Mouse (Mus musculus) spleen, postnatal 10 days (tissue): ENCODE measurements around the gene Olfr1320.

ENCODE experiments used
- DNase-seq, 2 experiments: peaks; one replicate each; pipeline ENCODE4 v3.0.0; 2021 to 2022; ENCODE audit warnings: low spot score in 2 of 2

Olfr1320 gene

GRCm38 (mm10) chrX:49672033-49672432 lies at the start of gene Olfr1320:
TSS of gene Olfr1320 (plus strand) at chrX:49672333.
- no peak for DNase-seq

DNA sequence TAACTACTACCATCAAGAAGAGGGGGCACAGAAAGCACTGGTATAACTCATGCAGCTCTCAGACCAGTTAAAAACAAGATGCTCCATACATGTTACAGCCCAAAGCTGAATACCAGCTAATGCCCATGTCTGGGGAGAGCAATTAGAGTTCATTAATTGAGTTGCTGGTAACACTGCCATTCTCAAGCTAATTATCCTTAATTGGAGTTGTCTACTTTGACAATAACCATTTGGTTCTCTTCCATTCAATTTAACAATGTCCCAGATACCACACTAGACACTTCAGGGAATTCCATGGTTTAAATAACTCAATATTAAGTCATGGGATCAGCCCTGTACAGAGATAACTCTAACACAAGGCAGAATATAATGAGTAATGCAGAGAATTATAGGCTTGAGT lies 44.6 kb upstream of the Olfr1320 start:
- no peak for DNase-seq

DNA sequence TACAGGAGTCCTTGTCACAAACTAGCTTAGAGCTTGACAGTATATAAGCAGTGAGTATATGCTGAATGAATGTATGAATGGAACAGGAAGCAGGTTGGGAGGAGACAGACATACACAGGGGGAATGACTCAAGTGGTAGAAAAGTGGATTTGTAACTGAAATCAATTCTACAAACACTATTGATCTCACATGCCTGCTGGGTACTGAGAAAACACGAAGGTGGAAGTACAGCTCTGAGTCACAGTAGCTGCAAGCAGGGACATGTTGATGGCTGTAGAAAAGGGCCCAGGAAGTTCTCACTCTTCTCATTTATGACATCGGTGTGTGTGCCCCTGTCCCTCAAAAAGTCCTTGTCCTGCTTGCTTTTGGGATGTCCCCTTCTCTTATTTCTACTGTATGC lies 40.9 kb upstream of the Olfr1320 start:
- DNase-seq: no peak

DNA sequence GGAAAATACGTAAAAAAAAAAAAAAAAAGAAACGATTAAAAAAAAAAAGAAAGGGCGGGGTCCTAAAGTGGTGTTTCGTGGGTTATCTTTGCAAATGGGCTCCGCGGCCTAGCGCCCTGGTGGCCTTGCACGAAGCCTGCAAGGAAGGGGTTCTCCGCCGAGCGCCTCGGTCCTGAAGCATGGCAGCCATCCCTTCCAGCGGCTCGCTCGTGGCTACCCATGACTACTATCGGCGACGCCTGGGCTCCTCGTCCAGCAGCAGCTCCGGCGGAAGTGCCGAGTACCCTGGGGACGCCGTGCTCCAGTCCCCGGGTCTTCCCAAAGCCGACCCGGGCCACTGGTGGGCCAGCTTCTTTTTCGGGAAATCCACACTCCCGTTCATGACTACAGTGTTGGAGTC lies 11.4 kb upstream of the Olfr1320 start:
- peak in 1 of 2 experiments; percentile 19 for DNase-seq
